Mouse (Mus musculus): ENCODE measurements around the gene Ccl24. TPM values are rescaled to one million over a fixed set of nuclear protein-coding genes. Genes with fewer than 3 reads are reported as not detected.
A peak's percentile ranks its signal among the peaks of the same experiment; 100 is the strongest.

Gene Ccl24
- polyA plus RNA-seq, 1 experiment from 2014 or later: 3.5 TPM

DNA sequence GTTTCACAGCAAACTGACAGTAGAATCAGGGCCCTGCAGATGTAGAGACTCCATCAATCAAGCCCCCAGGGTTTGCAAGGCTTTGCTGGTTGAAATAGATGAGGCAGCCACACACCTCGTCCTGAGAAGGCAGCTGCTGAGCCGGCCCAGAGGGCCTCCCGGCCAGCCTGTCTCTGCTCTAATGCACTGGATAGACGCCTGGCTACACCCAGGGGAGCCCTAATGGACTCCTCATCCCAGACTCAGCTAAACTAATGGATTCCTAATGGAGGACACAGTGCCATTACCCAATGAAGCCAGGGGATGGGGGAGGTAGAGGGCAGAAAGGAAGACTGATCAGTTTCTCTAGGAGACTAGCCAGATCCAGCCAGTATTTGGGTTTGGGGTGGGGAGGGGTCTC, 15.8 kb downstream of the Ccl24 start:
- H3K36me3 ChIP-seq (ENCODE audit: control insufficient read depth, insufficient read depth, low read length): no peaks in the 10 kb centered on the region
- H3K4me2 ChIP-seq (ENCODE audit: low read depth, low read length): no peak overlapping the region
- H3K9ac ChIP-seq (ENCODE audit: low read depth, low read length): no peak overlapping the region
- no peaks in the 10 kb centered on the region for H3K9me3 ChIP-seq (ENCODE audit: control insufficient read depth, low read length)
- H3K27me3 ChIP-seq (replicated peaks; ENCODE audit: control insufficient read depth, insufficient read depth, low read length): no peaks in the 10 kb centered on the region
- ATAC-seq (ENCODE audit: low read depth) (peak; percentile 91), DNase-seq (ENCODE audit: low spot score) (peak; percentile 58)
- peak overlapping the region; percentile 4; the same call in 1 of the 2 replicates for H3K27ac ChIP-seq (replicated peaks; ENCODE audit: low read depth, low read length)
- H3K4me1 ChIP-seq (ENCODE audit: control insufficient read depth, insufficient read depth, low read length): no peaks in the 10 kb centered on the region
- no peak overlapping the region for H3K4me3 ChIP-seq (ENCODE audit: low read depth, low read length)
- WGBS: 17% methylated on average over 4 of the region's 4 CpGs

GRCm38 (mm10) chr5:135556259-135556658, 16.6 kb downstream of the Ccl24 start:
- no peaks in the 10 kb centered on the region for H3K36me3 ChIP-seq (ENCODE audit: control insufficient read depth, insufficient read depth, low read length)
- no peak for ATAC-seq (ENCODE audit: low read depth)
- WGBS: 67% methylated on average over 4 of the region's 4 CpGs

GRCm38 (mm10) chr5:135551591-135551990, 21.3 kb downstream of the Ccl24 start:
- no peaks in the 10 kb centered on the region for H3K4me1 ChIP-seq (ENCODE audit: control insufficient read depth, insufficient read depth, low read length)
- no peak overlapping the region for H3K27ac ChIP-seq (replicated peaks; ENCODE audit: low read depth, low read length)
- H3K4me3 ChIP-seq (ENCODE audit: low read depth, low read length): no peak overlapping the region
- H3K4me2 ChIP-seq (ENCODE audit: low read depth, low read length): no peak overlapping the region
- 73% methylated on average over 3 of the region's 3 CpGs for WGBS
- no peaks in the 10 kb centered on the region for H3K9me3 ChIP-seq (ENCODE audit: control insufficient read depth, low read length)
- ATAC-seq (ENCODE audit: low read depth) (no peak), DNase-seq (ENCODE audit: low spot score) (no peak)
- no peaks in the 10 kb centered on the region for H3K36me3 ChIP-seq (ENCODE audit: control insufficient read depth, insufficient read depth, low read length)
- H3K27me3 ChIP-seq (replicated peaks; ENCODE audit: control insufficient read depth, insufficient read depth, low read length): no peaks in the 10 kb centered on the region
- H3K9ac ChIP-seq (ENCODE audit: low read depth, low read length): no peak overlapping the region

More at GRCm38 (mm10) chr5:135556259-135556658, 16.6 kb downstream of the Ccl24 start:
- no peak overlapping the region for H3K27ac ChIP-seq (replicated peaks; ENCODE audit: low read depth, low read length)
- H3K9ac ChIP-seq (ENCODE audit: low read depth, low read length): no peak overlapping the region
- no peak for DNase-seq (ENCODE audit: low spot score)
- H3K4me3 ChIP-seq (ENCODE audit: low read depth, low read length): no peak overlapping the region
- H3K9me3 ChIP-seq (ENCODE audit: control insufficient read depth, low read length): no peaks in the 10 kb centered on the region
- H3K27me3 ChIP-seq (replicated peaks; ENCODE audit: control insufficient read depth, insufficient read depth, low read length): no peaks in the 10 kb centered on the region
- H3K4me2 ChIP-seq (ENCODE audit: low read depth, low read length): no peak overlapping the region
- no peaks in the 10 kb centered on the region for H3K4me1 ChIP-seq (ENCODE audit: control insufficient read depth, insufficient read depth, low read length)

DNA sequence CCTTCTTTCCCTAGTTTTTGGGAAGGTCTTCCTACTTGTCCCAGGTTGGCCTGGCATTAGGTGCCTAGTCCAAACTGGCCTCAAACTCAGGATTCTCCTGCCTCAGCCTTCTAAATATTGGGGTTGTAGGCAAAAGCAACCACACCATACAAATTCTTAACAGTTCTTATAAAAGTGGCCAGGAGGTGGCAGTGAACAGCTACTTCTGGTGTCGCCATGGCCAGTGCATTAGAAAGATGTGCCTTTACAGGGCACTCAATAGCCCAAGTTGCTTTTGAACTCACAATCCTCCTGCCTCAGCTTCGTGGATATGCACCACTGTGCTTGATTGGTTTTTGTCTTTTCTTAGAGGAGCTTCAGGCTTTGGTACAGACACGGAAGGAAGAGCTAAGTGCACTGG, 21.9 kb downstream of the Ccl24 start:
- ATAC-seq (ENCODE audit: low read depth): no peak

DNA sequence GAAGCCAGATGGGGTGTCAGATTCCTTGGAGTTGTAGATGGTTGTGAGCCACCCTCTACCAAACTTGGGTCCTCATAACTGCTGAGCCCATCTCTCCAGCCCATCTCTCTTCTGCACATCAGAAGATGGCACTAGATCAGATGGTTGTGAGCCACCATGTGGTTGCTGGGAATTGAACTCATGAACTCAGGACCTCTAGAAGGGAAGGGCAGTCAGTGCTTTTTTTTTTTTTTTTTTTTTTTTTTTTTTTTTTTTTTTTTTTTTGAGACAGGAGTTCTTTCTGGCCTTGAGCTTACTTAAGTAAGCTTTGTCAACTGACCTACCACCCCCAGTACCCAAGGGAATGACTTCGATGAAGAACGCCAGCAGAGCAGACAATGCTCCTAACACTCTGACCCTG, 24.9 kb downstream of the Ccl24 start:
- H3K4me3 ChIP-seq (ENCODE audit: low read depth, low read length): no peak overlapping the region
- ATAC-seq (ENCODE audit: low read depth): no peak
- no peaks in the 10 kb centered on the region for H3K9me3 ChIP-seq (ENCODE audit: control insufficient read depth, low read length)
- H3K36me3 ChIP-seq (ENCODE audit: control insufficient read depth, insufficient read depth, low read length): no peaks in the 10 kb centered on the region
- no peak overlapping the region for H3K27ac ChIP-seq (replicated peaks; ENCODE audit: low read depth, low read length)
- H3K9ac ChIP-seq (ENCODE audit: low read depth, low read length): no peak overlapping the region
- H3K4me2 ChIP-seq (ENCODE audit: low read depth, low read length): no peak overlapping the region
- no peak for DNase-seq (ENCODE audit: low spot score)
- H3K4me1 ChIP-seq (ENCODE audit: control insufficient read depth, insufficient read depth, low read length): peaks cover 8% of the 10 kb centered on the region
- WGBS: 73% methylated on average over 2 of the region's 2 CpGs
- H3K27me3 ChIP-seq (replicated peaks; ENCODE audit: control insufficient read depth, insufficient read depth, low read length): no peaks in the 10 kb centered on the region

More for the DNA sequence above, 21.9 kb downstream of the Ccl24 start:
- H3K9ac ChIP-seq (ENCODE audit: low read depth, low read length): no peak overlapping the region
- WGBS: 32% methylated on average over 3 of the region's 3 CpGs
- H3K27ac ChIP-seq (replicated peaks; ENCODE audit: low read depth, low read length): no peak overlapping the region
- H3K9me3 ChIP-seq (ENCODE audit: control insufficient read depth, low read length): no peaks in the 10 kb centered on the region
- peaks cover under 1% of the 10 kb centered on the region; the same call in 1 of the 2 replicates for H3K4me1 ChIP-seq (ENCODE audit: control insufficient read depth, insufficient read depth, low read length)
- no peaks in the 10 kb centered on the region for H3K36me3 ChIP-seq (ENCODE audit: control insufficient read depth, insufficient read depth, low read length)
- no peak overlapping the region for H3K4me2 ChIP-seq (ENCODE audit: low read depth, low read length)
- no peaks in the 10 kb centered on the region for H3K27me3 ChIP-seq (replicated peaks; ENCODE audit: control insufficient read depth, insufficient read depth, low read length)
- DNase-seq (ENCODE audit: low spot score): peak; percentile 42
- H3K4me3 ChIP-seq (ENCODE audit: low read depth, low read length): no peak overlapping the region

DNA sequence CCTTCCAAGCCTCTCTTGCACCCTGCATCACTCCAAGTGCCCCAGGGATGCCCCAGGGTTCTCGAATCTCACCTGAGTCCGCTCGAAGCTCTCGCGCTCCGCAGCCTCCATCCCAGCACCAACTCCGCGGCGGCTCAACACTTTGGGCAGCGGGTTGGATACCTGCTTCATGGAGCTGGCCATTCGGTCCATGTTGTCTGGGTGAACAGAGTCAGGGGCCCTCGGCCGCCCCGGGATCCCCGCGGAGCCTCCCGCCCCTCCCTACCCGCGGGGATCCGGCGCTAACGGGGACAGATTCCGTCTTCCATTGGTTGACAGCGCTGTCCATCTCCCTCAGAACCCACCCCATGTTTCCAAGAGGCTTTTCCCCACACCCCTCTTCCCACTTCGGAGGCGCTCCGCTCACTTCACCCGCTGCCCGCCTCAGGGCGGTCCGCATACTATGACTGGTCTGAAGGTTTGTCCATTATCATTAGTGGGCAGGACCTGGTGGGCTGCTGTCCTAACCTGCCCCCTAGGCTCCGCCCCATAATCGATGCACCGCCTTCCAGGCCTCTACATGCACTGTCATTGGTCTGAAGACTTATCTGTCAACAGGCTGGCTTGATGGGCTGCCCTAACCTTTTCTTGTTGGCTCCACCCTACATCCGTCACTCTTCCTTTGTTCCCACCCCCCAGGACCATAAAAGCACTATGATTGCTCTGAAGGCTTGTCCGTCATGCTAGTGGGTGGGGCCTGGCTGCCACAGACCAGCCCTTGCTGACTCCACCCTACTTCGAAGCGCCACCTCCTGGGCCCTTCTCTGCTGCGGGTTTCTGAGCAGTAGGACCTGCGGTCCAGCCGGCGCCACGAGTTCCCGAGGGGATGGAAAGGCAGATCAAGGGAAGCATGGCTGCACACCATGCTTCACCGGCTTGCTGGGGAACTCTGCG, 27.7 kb downstream of the Ccl24 start, which contains the start of gene Hip1:
Gene Hip1, minus strand, starts transcription at position 256 of the 933 bp plus-strand sequence.
- Histone ChIP-seq H3K36me3 (ENCODE audit: control insufficient read depth, insufficient read depth, low read length) (no peaks in the 10 kb centered on the region), H3K4me2 (ENCODE audit: low read depth, low read length) (peak within 1 kb of the TSS; percentile 88), H3K4me1 (ENCODE audit: control insufficient read depth, insufficient read depth, low read length) (peaks cover 8% of the 10 kb centered on the region), H3K27me3 (replicated peaks; ENCODE audit: control insufficient read depth, insufficient read depth, low read length) (no peaks in the 10 kb centered on the region), H3K9ac (ENCODE audit: low read depth, low read length) (peak within 1 kb of the TSS; percentile 66), H3K27ac (replicated peaks; ENCODE audit: low read depth, low read length) (peak within 1 kb of the TSS; percentile 61), H3K9me3 (ENCODE audit: control insufficient read depth, low read length) (no peaks in the 10 kb centered on the region), H3K4me3 (ENCODE audit: low read depth, low read length) (peak within 1 kb of the TSS; percentile 63)
- peak; percentile 99 for DNase-seq (ENCODE audit: low spot score)
- WGBS: under 1% methylated on average over 42 of the region's 46 CpGs
- peak; percentile 99 for ATAC-seq (ENCODE audit: low read depth)

DNA sequence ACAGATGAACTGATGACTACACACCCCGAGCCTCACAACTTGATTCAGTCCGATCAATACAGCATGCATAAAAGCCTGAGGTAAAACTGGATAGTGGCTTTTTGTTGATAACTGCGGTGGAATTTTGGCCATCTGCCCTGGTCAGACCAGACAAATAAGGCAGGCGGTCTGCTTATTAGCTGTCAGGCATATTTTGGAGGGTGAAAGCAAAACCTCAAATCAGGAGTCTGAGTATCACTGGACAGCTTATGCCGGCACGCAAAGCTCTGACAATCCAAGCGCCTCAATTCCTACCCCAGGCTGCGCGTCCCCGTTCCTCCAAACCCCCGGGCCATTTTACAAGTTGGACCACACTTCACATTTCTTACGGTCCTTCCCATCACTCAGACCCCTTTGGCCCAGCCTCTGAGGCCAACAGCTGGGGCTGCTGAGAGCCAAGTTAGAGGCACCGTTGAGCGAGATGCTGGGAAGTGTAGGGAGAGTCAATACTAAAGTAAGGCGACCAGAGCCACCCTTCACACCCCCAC, 28.8 kb downstream of the Ccl24 start:
- H3K27me3 ChIP-seq (replicated peaks; ENCODE audit: control insufficient read depth, insufficient read depth, low read length): no peaks in the 10 kb centered on the region
- ATAC-seq (ENCODE audit: low read depth) (no peak), DNase-seq (ENCODE audit: low spot score) (peak; percentile 40)
- H3K4me3 ChIP-seq (ENCODE audit: low read depth, low read length): peak overlapping the region; percentile 63
- H3K27ac ChIP-seq (replicated peaks; ENCODE audit: low read depth, low read length): 0 out of 2 replicates have a peak overlapping the region, but pooled peaks have one; percentile 22
- peaks cover 8% of the 10 kb centered on the region for H3K4me1 ChIP-seq (ENCODE audit: control insufficient read depth, insufficient read depth, low read length)
- H3K9me3 ChIP-seq (ENCODE audit: control insufficient read depth, low read length): no peaks in the 10 kb centered on the region
- H3K9ac ChIP-seq (ENCODE audit: low read depth, low read length): peak overlapping the region; percentile 66
- H3K36me3 ChIP-seq (ENCODE audit: control insufficient read depth, insufficient read depth, low read length): no peaks in the 10 kb centered on the region
- peak overlapping the region; percentile 88 for H3K4me2 ChIP-seq (ENCODE audit: low read depth, low read length)
- WGBS: 3% methylated on average over 15 of the region's 15 CpGs

GRCm38 (mm10) chr5:135537794-135538214, 35.0 kb downstream of the Ccl24 start:
- 81% methylated on average over 7 of the region's 10 CpGs for WGBS
- Histone ChIP-seq H3K36me3 (ENCODE audit: control insufficient read depth, insufficient read depth, low read length) (no peaks in the 10 kb centered on the region), H3K4me3 (ENCODE audit: low read depth, low read length) (no peak overlapping the region), H3K27ac (replicated peaks; ENCODE audit: low read depth, low read length) (no peak overlapping the region), H3K9ac (ENCODE audit: low read depth, low read length) (no peak overlapping the region), H3K9me3 (ENCODE audit: control insufficient read depth, low read length) (no peaks in the 10 kb centered on the region), H3K27me3 (replicated peaks; ENCODE audit: control insufficient read depth, insufficient read depth, low read length) (no peaks in the 10 kb centered on the region), H3K4me2 (ENCODE audit: low read depth, low read length) (no peak overlapping the region), H3K4me1 (ENCODE audit: control insufficient read depth, insufficient read depth, low read length) (no peaks in the 10 kb centered on the region; the same call in 1 of the 2 replicates)
- DNase-seq (ENCODE audit: low spot score) (no peak), ATAC-seq (ENCODE audit: low read depth) (no peak)

Data from embryonic facial prominence, embryonic 14.5 days (tissue).